Mouse (Mus musculus) heart, embryonic 13.5 days (tissue): ENCODE measurements around the gene Esam. TPM values are rescaled to one million over a fixed set of nuclear protein-coding genes. Genes with fewer than 3 reads are reported as not detected.

Experiments
- polyA plus RNA-seq: library from polyadenylated mRNA; unstranded; fragments of >200 nt; fragmentation: Nextera tagmentation; extraction: Ambion mirVana; gene quantifications from 2 replicates; pipeline ENCODE4 v1.2.1, GENCODE M21; 2015

Esam gene
- polyA plus RNA-seq, 1 experiment from 2014 or later = 69.9 TPM

Other genes starting within 250 kb of the Esam start
- gene Ccdc15, start 179.6 kb upstream of the Esam start, polyA plus RNA-seq = 3.6 and 4.7 TPM in 2 replicates
- 0.07 TPM in 1 of 2 replicates, not detected in the other for gene Hepacam, start 160.7 kb upstream of the Esam start, polyA plus RNA-seq
- 7.4 and 8.8 TPM in 2 replicates for gene Robo4, start 126.2 kb upstream of the Esam start, polyA plus RNA-seq
- 0.14 and 0.17 TPM in 2 replicates for gene Robo3, start 94.8 kb upstream of the Esam start, polyA plus RNA-seq
- 14.3 and 14.7 TPM in 2 replicates for gene Msantd2, start 38.8 kb upstream of the Esam start, polyA plus RNA-seq
- gene Vsig2, start 11.2 kb downstream of the Esam start, polyA plus RNA-seq = 1.4 and 1.6 TPM in 2 replicates
- 5.5 and 5.8 TPM in 2 replicates for gene Nrgn, start 24.8 kb downstream of the Esam start, polyA plus RNA-seq
- gene Siae, start 27.6 kb downstream of the Esam start, polyA plus RNA-seq = 9.6 and 10.1 TPM in 2 replicates
- 4.3 and 8.2 TPM in 2 replicates for gene Spa17, start 85.6 kb downstream of the Esam start, polyA plus RNA-seq
- gene Tbrg1, start 129.2 kb downstream of the Esam start, polyA plus RNA-seq = 126 and 129 TPM in 2 replicates
- gene Panx3, start 141.2 kb downstream of the Esam start, polyA plus RNA-seq = 0.05 TPM in 1 of 2 replicates, not detected in the other
- not detected in 2 replicates for gene Olfr160, start 188.2 kb downstream of the Esam start, polyA plus RNA-seq
- not detected in 2 replicates for gene Olfr874, start 217.0 kb downstream of the Esam start, polyA plus RNA-seq
- not detected in 2 replicates for gene Olfr875, start 243.8 kb downstream of the Esam start, polyA plus RNA-seq